Comparison of ENCODE assay signal across 22 mouse cellular contexts in the genomic region with DNA sequence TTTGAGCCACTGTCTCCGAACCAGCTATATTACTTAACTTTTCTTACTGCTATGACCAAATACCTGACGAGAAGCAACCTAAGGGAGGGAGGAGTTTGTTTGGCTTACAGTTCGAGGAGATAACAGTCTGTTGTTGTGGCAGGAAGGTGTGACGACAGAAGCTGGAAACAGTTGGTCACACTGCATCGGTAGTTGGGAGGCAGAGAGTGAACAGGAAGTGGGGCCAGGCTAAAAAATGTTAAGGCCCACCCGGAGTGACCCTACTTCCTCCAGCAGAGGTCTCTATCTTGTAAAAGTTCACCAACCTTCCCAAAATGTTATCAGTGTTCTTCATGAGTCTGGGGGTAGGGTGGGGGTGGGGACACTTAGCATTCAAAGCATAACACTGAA. TPM values are rescaled to one million over a fixed set of nuclear protein-coding genes. Genes with fewer than 3 reads are reported as not detected.
DNase-seq lines count a peak whose midpoint lies in the region; ATAC-seq and TF ChIP-seq lines count a peak whose summit lies in the region.
"Had no signal": no experiment of that assay in that cellular context is flagged by ENCODE, and none has a peak within 500 bp of the region (broad histone marks: within the 10 kb centered on the region; RNA-seq: fewer than 3 reads in every experiment).

No protein-coding gene starts in this region.

- H3K36me3 ChIP-seq in heart, embryonic 10.5 days: no peaks in the 10 kb centered on the region
- H3K36me3 ChIP-seq in MEL (ENCODE audit: control insufficient read depth in 1 of 2, insufficient read depth in 2 of 2, low read length in 2 of 2): peaks cover 0 to 19% of the 10 kb centered on the region in 2 experiments; a peak in 2 of 4 replicates
- H3K36me3 ChIP-seq in forebrain, embryonic 12.5 days (replicated peaks): no peaks in the 10 kb centered on the region
- H3K36me3 ChIP-seq: embryonic facial prominence, embryonic 10.5 days; heart, embryonic 15.5 days; hindbrain, embryonic 10.5 days; hindbrain, embryonic 15.5 days had no signal

- ATAC-seq in forebrain, embryonic 12.5 days (ENCODE audit: low FRiP score): no peak
- ATAC-seq: forebrain, embryonic 14.5 days; inflammation-experienced regulatory T-cells, adult 6 months; intestine, postnatal 0 days had no signal

- no peak for DNase-seq in heart, embryonic 10.5 days (ENCODE audit: low spot score)
- DNase-seq in heart, postnatal 10 days: no peak
- DNase-seq in MEL (ENCODE audit: low read depth, low spot score): peak; percentile 86
- DNase-seq in induced T-regulatory cell, adult 2 months (ENCODE audit: low read depth): peak; percentile 66
- DNase-seq in gastrocnemius, postnatal 36 days: no peak
- DNase-seq in kidney, postnatal 4 days: no peak
- DNase-seq: adrenal gland, postnatal 10 days; cerebellum, adult 11-12 months; cerebellum, adult 9-10 months; cerebellum, postnatal 36 days; gastrocnemius, adult 2 months; gastrocnemius, postnatal 25 days; heart, adult 18-20 months had no signal

- no peak for TF ChIP-seq POLR2A in MEL (IDR thresholded peaks at IDR 0.05; ENCODE audit: control insufficient read depth in 1 of 2, insufficient read depth in 1 of 2, low read depth in 1 of 2, low read length in 2 of 2, poor library complexity in 1 of 2)

- no peak overlapping the region for H3K9ac ChIP-seq in MEL (ENCODE audit: control insufficient read depth, low read depth, low read length, poor library complexity, severe bottlenecking)
- no peak overlapping the region for H3K9ac ChIP-seq in forebrain, embryonic 12.5 days
- H3K9ac ChIP-seq: heart, embryonic 15.5 days; hindbrain, embryonic 15.5 days had no signal

- peaks cover 52% of the 10 kb centered on the region for H3K4me1 ChIP-seq in heart, embryonic 10.5 days
- H3K4me1 ChIP-seq in MEL (ENCODE audit: control insufficient read depth in 1 of 2, insufficient read depth in 2 of 2, low read length in 2 of 2): peaks cover 9 to 26% of the 10 kb centered on the region in 2 experiments; a peak in 2 of 4 replicates
- H3K4me1 ChIP-seq in forebrain, embryonic 12.5 days: peaks cover 11% of the 10 kb centered on the region
- H3K4me1 ChIP-seq: hindbrain, embryonic 15.5 days had no signal

- H3K4me3 ChIP-seq in heart, embryonic 10.5 days: no peak overlapping the region
- no peak overlapping the region for H3K4me3 ChIP-seq in MEL (ENCODE audit: control insufficient read depth in 1 of 2, insufficient read depth in 1 of 2, low read depth in 2 of 2, low read length in 2 of 2)
- no peak overlapping the region for H3K4me3 ChIP-seq in forebrain, embryonic 12.5 days (replicated peaks)
- H3K4me3 ChIP-seq: embryonic facial prominence, embryonic 10.5 days; gastrocnemius, adult 2 months; heart, embryonic 15.5 days; hindbrain, embryonic 10.5 days; hindbrain, embryonic 15.5 days had no signal

- 55% methylated on average over 6 of the region's 6 CpGs for WGBS in heart, embryonic 10.5 days
- whole genome bisulfite sequencing in forebrain, embryonic 12.5 days: 89% methylated on average over 6 of the region's 6 CpGs

- no peaks in the 10 kb centered on the region for H3K27me3 ChIP-seq in heart, embryonic 10.5 days (ENCODE audit: insufficient read depth, poor library complexity, severe bottlenecking)
- H3K27me3 ChIP-seq in MEL (ENCODE audit: control insufficient read depth in 1 of 2, insufficient read depth in 2 of 2, low read length in 2 of 2): no peaks in the 10 kb centered on the region
- H3K27me3 ChIP-seq in forebrain, embryonic 12.5 days: no peaks in the 10 kb centered on the region
- H3K27me3 ChIP-seq: heart, embryonic 15.5 days; hindbrain, embryonic 15.5 days had no signal

- H3K4me2 ChIP-seq in forebrain, embryonic 12.5 days: no peak overlapping the region
- H3K4me2 ChIP-seq: heart, embryonic 11.5 days; heart, embryonic 15.5 days; hindbrain, embryonic 15.5 days had no signal

- TF ChIP-seq CTCF in MEL (IDR thresholded peaks at IDR 0.05 in 2 of 3, conservative IDR thresholded peaks at IDR 0.05 in 1 of 3; ENCODE audit: control insufficient read depth in 1 of 3, insufficient read depth in 1 of 3, low read depth in 2 of 3, low read length in 3 of 3, poor library complexity in 1 of 3, severe bottlenecking in 1 of 3): peak in 1 of 3 experiments; percentile 18; a peak in 1 of 6 replicates

- H3K27ac ChIP-seq in heart, embryonic 10.5 days: peak overlapping the region; percentile 77; the same call in 1 of the 2 replicates
- peak overlapping the region; percentile 63 for H3K27ac ChIP-seq in MEL (ENCODE audit: control insufficient read depth, low read depth, low read length)
- H3K27ac ChIP-seq in forebrain, embryonic 12.5 days: no peak overlapping the region
- H3K27ac ChIP-seq: gastrocnemius, adult 2 months; heart, embryonic 15.5 days; hindbrain, embryonic 15.5 days had no signal

- no peaks in the 10 kb centered on the region for H3K9me3 ChIP-seq in heart, embryonic 10.5 days
- no peaks in the 10 kb centered on the region for H3K9me3 ChIP-seq in MEL (replicated peaks; ENCODE audit: insufficient read depth, low read length)
- H3K9me3 ChIP-seq in forebrain, embryonic 12.5 days: no peaks in the 10 kb centered on the region
- H3K9me3 ChIP-seq: embryonic facial prominence, embryonic 10.5 days; heart, embryonic 15.5 days; hindbrain, embryonic 10.5 days; hindbrain, embryonic 15.5 days had no signal

- TF ChIP-seq RAD21 in MEL (IDR thresholded peaks at IDR 0.05; ENCODE audit: low read depth, low read length): no peak

- peak; percentile 52 to 65; a peak in 2 of 4 replicates for TF ChIP-seq EP300 in MEL (IDR thresholded peaks at IDR 0.05; ENCODE audit: low read depth in 1 of 2, low read length in 2 of 2)

- no peaks in the 10 kb centered on the region for H3K79me2 ChIP-seq in MEL (ENCODE audit: control insufficient read depth, insufficient read depth, low read length, poor library complexity)

- intact Hi-C loops in heart, postnatal 10 days (cut with DNase I): no loop called here
- intact Hi-C loops in gastrocnemius, postnatal 36 days (cut with DNase I): no loop called here

TF ChIP-seq in MEL, 35 proteins besides CTCF, POLR2A, EP300 and RAD21 (continues in another document):
- no peak for TF ChIP-seq CHD2 (IDR thresholded peaks at IDR 0.05; ENCODE audit: low read length)
- TF ChIP-seq ETS1 (IDR thresholded peaks at IDR 0.05; ENCODE audit: low read depth, low read length): peak; percentile 56
- no peak for TF ChIP-seq GABPA (IDR thresholded peaks at IDR 0.05; ENCODE audit: low read depth, low read length)
- TF ChIP-seq CHD1 (IDR thresholded peaks at IDR 0.05; ENCODE audit: low read depth, low read length): no peak
- TF ChIP-seq RCOR1 (IDR thresholded peaks at IDR 0.05; ENCODE audit: low read depth, low read length): no peak
- TF ChIP-seq KAT2A (conservative IDR thresholded peaks at IDR 0.05; ENCODE audit: low read depth, low read length): no peak
- TF ChIP-seq MAX (IDR thresholded peaks at IDR 0.05; ENCODE audit: low read length): no peak; the same call in 1 of the 2 replicates
- TF ChIP-seq TAL1 (IDR thresholded peaks at IDR 0.05; ENCODE audit: low read length): 0 out of 2 replicates have a peak, but pooled peaks have one; percentile 7
- no peak for TF ChIP-seq POLR2AphosphoS5 (IDR thresholded peaks at IDR 0.05; ENCODE audit: borderline replicate concordance, low read depth, low read length)
- TF ChIP-seq SIN3A (IDR thresholded peaks at IDR 0.05; ENCODE audit: low read length): no peak; the same call in 1 of the 2 replicates
- TF ChIP-seq MXI1 (IDR thresholded peaks at IDR 0.05; ENCODE audit: low read depth, low read length): no peak
- TF ChIP-seq ZC3H11A (IDR thresholded peaks at IDR 0.05; ENCODE audit: low read depth, low read length): no peak
- 0 out of 2 replicates have a peak, but pooled peaks have one; percentile 36 for TF ChIP-seq MAZ (IDR thresholded peaks at IDR 0.05; ENCODE audit: low read depth, low read length)
- no peak for TF ChIP-seq USF2 (IDR thresholded peaks at IDR 0.05; ENCODE audit: borderline replicate concordance in 1 of 2, insufficient read depth in 1 of 2, low read depth in 1 of 2, low read length in 2 of 2)
- no peak for TF ChIP-seq NELFE (IDR thresholded peaks at IDR 0.05; ENCODE audit: low read depth, low read length)
- TF ChIP-seq MYC (IDR thresholded peaks at IDR 0.05; ENCODE audit: low read depth, low read length): no peak
- TF ChIP-seq TBP (IDR thresholded peaks at IDR 0.05; ENCODE audit: low read depth, low read length): no peak
- no peak for TF ChIP-seq MEF2A (IDR thresholded peaks at IDR 0.05; ENCODE audit: extremely low read depth, insufficient replicate concordance, low read depth, low read length, poor library complexity, severe bottlenecking)
- TF ChIP-seq USF1 (IDR thresholded peaks at IDR 0.05; ENCODE audit: low read depth, low read length): no peak
- TF ChIP-seq ELF1 (IDR thresholded peaks at IDR 0.05; ENCODE audit: low read depth, low read length): peak; percentile 71
- no peak for TF ChIP-seq ZMIZ1 (IDR thresholded peaks at IDR 0.05; ENCODE audit: low read depth, low read length)
- TF ChIP-seq BHLHE40 (IDR thresholded peaks at IDR 0.05; ENCODE audit: borderline replicate concordance, low read depth, low read length): no peak
- TF ChIP-seq HCFC1 (IDR thresholded peaks at IDR 0.05; ENCODE audit: low read depth, low read length): no peak
- peak; percentile 43 for TF ChIP-seq GATA1 (IDR thresholded peaks at IDR 0.05; ENCODE audit: low read depth, low read length)
- 0 out of 2 replicates have a peak, but pooled peaks have one; percentile 51 for TF ChIP-seq MYB (IDR thresholded peaks at IDR 0.05; ENCODE audit: low read depth, low read length)

RNA-seq across cellular contexts. Expression of a gene that starts 51.6 kb away (rescaled TPM):
- 1.9 and 3.3 TPM in 2 replicates for polyA plus RNA-seq in heart, embryonic 10.5 days (2016; fragmentation: Nextera tagmentation; extraction: Ambion mirVana)
- 10 to 100 TPM; 10.4 to 11.9 TPM for total RNA-seq in heart, postnatal 10 days (2021)
- total RNA-seq in MEL (2012; rRNA removed): 9.7 and 10.5 TPM in 2 replicates
- 10 to 100 TPM in 1 of 2 experiments, not detected in 1; 18.4 TPM for polyA plus RNA-seq in MEL (2012; ENCODE audit: insufficient read depth in 1 of 2, insufficient read length in 2 of 2, low read depth in 1 of 2, low replicate concordance in 2 of 2, missing spikeins in 1 of 2)
- polyA plus RNA-seq in forebrain, embryonic 12.5 days (2016; fragmentation: Nextera tagmentation; extraction: Ambion mirVana): 4.7 and 7.6 TPM in 2 replicates
- 10 to 100 TPM; 72.2 to 74.8 TPM for total RNA-seq in gastrocnemius, postnatal 36 days (2021)

RNA-seq across cellular contexts. Expression of a gene that starts 56.6 kb away (rescaled TPM):
- polyA plus RNA-seq in heart, embryonic 10.5 days (2016; fragmentation: Nextera tagmentation; extraction: Ambion mirVana): 169 and 203 TPM in 2 replicates
- 10 to 100 TPM; 40.9 to 48.5 TPM for total RNA-seq in heart, postnatal 10 days (2021)
- 48.8 and 56.2 TPM in 2 replicates for total RNA-seq in MEL (2012; rRNA removed)
- polyA plus RNA-seq in MEL (2012; ENCODE audit: insufficient read depth in 1 of 2, insufficient read length in 2 of 2, low read depth in 1 of 2, low replicate concordance in 2 of 2, missing spikeins in 1 of 2): 10 to 100 TPM; 57.0 to 90.9 TPM
- 457 and 459 TPM in 2 replicates for polyA plus RNA-seq in forebrain, embryonic 12.5 days (2016; fragmentation: Nextera tagmentation; extraction: Ambion mirVana)
- 1 to 10 TPM; 6.7 to 6.9 TPM for total RNA-seq in gastrocnemius, postnatal 36 days (2021)

Comparison
In these comparisons a context has a peak if more than half of its experiments do, and no peak if none do; other contexts are left out.
1. DNase-seq: peak in MEL (single experiment) and induced T-regulatory cell, adult 2 months (single experiment); none in heart, embryonic 10.5 days (single experiment), heart, postnatal 10 days (0 of 2), gastrocnemius, postnatal 36 days (0 of 2) and kidney, postnatal 4 days (0 of 2).